Mouse (Mus musculus) lung, adult 2 months (tissue): Measurements from ENCODE around the gene Slc10a4. TPM values are rescaled to one million over a fixed set of nuclear protein-coding genes. Genes with fewer than 3 reads are reported as not detected.

Experiments used
- DNase-seq: peaks from one replicate; pipeline ENCODE4 v3.0.0; 2022
- H3K4me1 ChIP-seq: fragments of 200-500 bp; 2 replicates; pipeline ENCODE4 v1.6.1; 2011; ENCODE audit warnings: low read length; ENCODE audit not compliant: control insufficient read depth, insufficient read depth
- H3K4me3 ChIP-seq: fragments of 200-500 bp; replicated peaks from 2 replicates; pipeline ENCODE3; 2011; ENCODE audit warnings: low read depth, mild to moderate bottlenecking, control low read depth, low read length; ENCODE audit errors: extremely low read depth
- CTCF ChIP-seq: fragments of 200-500 bp; IDR thresholded peaks from 2 replicates; pipeline ENCODE4 v1.5.1; 2011; ENCODE audit warnings: mild to moderate bottlenecking, low read length, control low read depth; ENCODE audit not compliant: insufficient read depth
- POLR2A ChIP-seq: fragments of 200-500 bp; IDR thresholded peaks from 2 replicates; pipeline ENCODE4 v1.6.1; 2011; ENCODE audit warnings: low read depth, mild to moderate bottlenecking, control low read depth, low read length, borderline replicate concordance; ENCODE audit errors: extremely low read depth
- WGBS: fragments of 180-500 bp; shearing (Covaris S2); methylation state at CpG from one replicate; pipeline ENCODE4 v1.1.7; 2018; 5-methylcytosine and 5-hydroxymethylcytosine counted together
- polyA plus RNA-seq: library from polyadenylated mRNA; depleted of rRNA; stranded (reverse); fragments of >200 nt; gene quantifications from 2 replicates; pipeline ENCODE4 v1.2.3, GENCODE M21; 2012; rRNA removed

Slc10a4 gene
- polyA plus RNA-seq, 1 experiment = 0.17 TPM

DNA sequence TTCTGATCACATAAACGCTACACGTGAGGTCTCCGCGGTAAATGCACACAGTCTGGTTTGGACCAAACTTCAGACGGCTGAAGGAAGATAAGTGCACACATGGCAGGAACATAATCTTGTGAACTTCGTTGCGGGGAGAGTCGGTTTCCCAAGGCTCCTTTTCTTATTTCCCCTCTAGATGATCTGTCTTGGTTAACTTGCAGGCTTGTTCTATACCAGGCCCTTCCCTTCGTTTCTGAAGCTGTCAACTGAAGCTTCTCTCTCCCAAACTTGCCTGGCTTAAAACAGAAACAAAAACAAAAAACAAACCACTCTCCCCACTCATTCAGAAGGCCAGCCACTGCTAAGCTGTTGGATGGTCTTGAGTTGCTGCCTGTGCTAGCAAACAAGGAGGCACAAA is 8.1 kb downstream of the Slc10a4 start:
- 65% methylated on average over 9 of the region's 9 CpGs for WGBS
- no peak for DNase-seq
- Histone ChIP-seq H3K4me1 (peaks cover 6% of the 10 kb centered on the region), H3K4me3 (no peak overlapping the region)
- TF ChIP-seq POLR2A (no peak), CTCF (no peak)

DNA sequence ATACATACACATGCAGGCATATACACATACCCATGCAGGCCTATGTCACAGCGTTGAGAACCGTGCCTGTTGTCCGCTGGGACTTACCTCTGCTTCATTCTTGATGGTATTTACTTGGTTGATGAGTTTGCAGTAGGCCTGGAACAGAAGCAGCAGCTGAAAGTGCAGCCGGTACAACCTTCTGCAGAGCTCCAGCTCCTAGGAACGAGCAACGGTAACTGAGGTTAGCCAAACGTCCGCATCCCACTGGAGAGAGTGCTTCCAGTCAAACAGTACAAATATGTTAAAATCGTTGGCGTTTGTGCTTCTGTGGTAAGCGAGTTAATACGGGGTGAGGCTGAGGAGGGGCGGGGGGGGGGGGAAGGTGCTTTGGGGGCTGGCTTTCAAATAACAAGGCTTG is 17.1 kb downstream of the Slc10a4 start:
- H3K4me3 ChIP-seq = no peak overlapping the region
- TF ChIP-seq CTCF (no peak), POLR2A (no peak)
- DNase-seq = no peak
- 92% methylated on average over 13 of the region's 13 CpGs for WGBS
- H3K4me1 ChIP-seq = no peaks in the 10 kb centered on the region

DNA sequence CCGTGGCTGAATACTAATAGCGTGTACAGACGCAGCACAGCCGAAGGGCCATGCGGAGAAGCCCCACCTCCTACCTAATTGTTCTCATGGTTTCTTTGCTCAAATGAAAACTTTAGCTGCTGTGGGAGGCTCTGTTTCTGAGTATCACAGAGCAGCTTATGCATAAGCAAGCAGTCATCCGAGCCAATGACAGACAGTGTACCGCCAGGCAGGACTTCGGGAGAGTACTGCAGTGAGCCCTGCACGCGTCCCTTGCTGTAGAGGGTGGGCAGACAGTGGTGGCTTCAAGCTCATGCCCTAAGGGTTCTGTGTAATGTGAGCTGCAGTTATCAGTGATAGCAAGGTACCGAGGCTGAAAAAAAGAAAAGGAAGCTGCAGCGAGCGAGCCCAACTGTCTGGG is 22.0 kb downstream of the Slc10a4 start:
- no peaks in the 10 kb centered on the region for H3K4me1 ChIP-seq
- WGBS = 78% methylated on average over 13 of the region's 13 CpGs

DNA sequence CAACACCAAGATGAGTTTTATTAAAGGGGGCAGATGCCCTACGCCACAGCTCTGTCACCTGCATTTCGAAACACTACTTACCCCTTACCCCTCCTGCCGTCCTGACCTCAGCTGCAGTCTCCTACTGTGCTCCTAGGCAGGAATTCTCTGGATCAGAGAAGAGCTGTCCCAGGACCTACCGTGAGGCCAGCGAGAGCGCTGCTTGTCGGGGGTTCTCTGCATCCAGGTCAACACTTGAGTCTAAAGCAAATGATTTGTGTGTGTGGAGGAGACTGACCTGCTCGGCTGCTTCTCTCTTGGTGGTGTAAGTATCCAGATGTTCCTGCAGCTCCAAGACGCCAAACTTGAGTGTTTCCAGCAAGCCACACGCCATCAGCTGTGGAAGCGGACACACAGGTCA is 25.8 kb downstream of the Slc10a4 start:
- Histone ChIP-seq H3K4me1 (no peaks in the 10 kb centered on the region), H3K4me3 (no peak overlapping the region)
- WGBS = 82% methylated on average over 11 of the region's 11 CpGs
- DNase-seq = no peak
- no peak for TF ChIP-seq CTCF
- TF ChIP-seq POLR2A = no peak

More for the DNA sequence above, 22.0 kb downstream of the Slc10a4 start:
- H3K4me3 ChIP-seq = no peak overlapping the region
- TF ChIP-seq POLR2A (no peak), CTCF (no peak)
- no peak for DNase-seq

DNA sequence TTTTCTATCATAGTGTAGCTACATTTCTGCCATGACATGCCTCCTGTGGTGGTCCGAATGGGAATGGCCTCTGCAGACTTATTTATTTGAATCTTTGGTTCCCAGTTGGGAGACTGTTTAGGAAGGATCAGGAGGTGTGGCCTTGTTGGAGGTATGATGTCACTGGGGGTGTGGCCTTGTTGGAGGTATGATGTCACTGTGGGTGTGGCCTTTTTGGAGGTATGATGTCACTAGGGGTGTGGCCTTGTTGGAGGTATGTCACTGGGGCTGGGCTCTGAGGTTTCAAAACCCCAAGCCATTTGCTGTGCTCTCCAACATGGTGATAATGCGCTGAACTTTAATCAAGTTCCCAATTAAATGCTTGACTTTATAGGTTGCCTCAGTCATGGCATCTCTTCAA is 37.4 kb downstream of the Slc10a4 start:
- DNase-seq = no peak
- 96% methylated on average over 2 of the region's 2 CpGs for WGBS
- Histone ChIP-seq H3K4me1 (no peaks in the 10 kb centered on the region), H3K4me3 (no peak overlapping the region)
- no peak for TF ChIP-seq CTCF
- TF ChIP-seq POLR2A = no peak

DNA sequence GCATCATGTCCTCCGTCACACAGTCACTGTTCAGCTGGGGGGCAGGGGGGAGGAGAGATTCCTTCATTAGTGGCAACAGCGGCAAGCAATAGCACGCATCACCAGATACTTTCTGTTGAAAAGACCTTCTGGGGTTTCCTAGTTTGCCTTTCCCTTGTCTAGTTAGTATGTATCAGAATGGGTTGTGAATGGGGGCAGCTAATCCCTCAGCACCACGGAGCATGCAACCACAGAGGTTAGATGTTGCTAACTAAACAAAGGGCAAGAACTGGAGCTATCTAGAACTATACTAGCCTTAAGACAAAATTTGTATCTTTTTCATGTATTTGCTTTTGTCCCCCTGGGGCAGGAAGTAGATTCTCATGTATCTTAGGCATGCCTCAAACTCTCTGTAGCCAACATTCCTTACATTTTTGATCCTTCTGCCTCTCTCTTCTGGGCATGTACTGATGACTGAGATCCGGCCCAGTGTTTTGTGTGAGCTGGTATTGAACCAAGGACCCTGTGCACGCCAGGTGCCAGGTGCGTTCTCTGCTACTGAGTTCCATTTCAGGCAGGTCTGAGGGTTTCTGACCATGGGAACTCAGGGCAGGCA is 41.1 kb downstream of the Slc10a4 start:
- TF ChIP-seq POLR2A (no peak), CTCF (no peak)
- Histone ChIP-seq H3K4me1 (no peaks in the 10 kb centered on the region), H3K4me3 (no peak overlapping the region)
- no peak for DNase-seq
- 77% methylated on average over 7 of the region's 7 CpGs for WGBS

DNA sequence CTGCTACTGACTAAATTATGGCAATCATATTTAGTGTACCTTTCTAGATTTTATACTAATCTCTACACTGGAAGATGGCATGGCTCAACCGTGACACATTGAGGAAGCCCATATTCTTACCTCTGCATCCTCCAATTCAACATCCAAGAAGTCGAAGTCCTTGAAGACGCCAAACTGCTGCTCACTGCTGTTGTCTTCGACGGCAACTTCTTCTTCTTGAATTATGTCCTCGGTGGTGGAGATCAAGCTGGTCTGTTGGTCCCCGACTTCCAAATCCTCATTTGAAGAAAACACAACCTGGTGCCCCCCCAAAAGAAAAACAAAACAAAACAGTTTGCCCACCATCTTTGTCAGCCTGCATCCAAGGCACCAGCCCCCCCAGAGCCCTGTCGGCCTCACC is 47.2 kb downstream of the Slc10a4 start:
- TF ChIP-seq POLR2A = no peak
- no peak for TF ChIP-seq CTCF
- no peak for DNase-seq
- no peaks in the 10 kb centered on the region for H3K4me1 ChIP-seq
- H3K4me3 ChIP-seq = no peak overlapping the region
- WGBS = 93% methylated on average over 8 of the region's 8 CpGs

DNA sequence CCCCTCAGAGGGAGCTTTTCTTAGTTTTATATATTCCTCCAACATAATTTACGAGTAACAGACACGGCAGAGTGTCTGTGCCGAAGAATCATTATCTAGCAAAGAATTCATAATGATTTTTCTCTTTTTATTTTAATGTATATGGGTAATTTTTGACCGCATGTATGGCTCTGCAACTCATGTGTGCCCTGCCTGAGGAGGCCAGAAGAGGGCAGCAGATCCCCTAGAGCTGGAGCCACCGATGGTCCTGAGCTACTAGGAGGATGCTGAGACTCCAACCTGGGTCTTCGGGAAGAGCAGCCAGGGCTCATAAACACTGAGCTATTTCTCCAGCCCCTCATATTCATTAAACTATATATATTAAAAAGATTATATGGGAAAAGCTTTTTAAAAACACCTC is 49.8 kb downstream of the Slc10a4 start:
- DNase-seq = no peak
- TF ChIP-seq CTCF = peak; percentile 44
- no peak for TF ChIP-seq POLR2A
- WGBS = 89% methylated on average over 6 of the region's 6 CpGs
- Histone ChIP-seq H3K4me1 (no peaks in the 10 kb centered on the region), H3K4me3 (no peak overlapping the region)

DNA sequence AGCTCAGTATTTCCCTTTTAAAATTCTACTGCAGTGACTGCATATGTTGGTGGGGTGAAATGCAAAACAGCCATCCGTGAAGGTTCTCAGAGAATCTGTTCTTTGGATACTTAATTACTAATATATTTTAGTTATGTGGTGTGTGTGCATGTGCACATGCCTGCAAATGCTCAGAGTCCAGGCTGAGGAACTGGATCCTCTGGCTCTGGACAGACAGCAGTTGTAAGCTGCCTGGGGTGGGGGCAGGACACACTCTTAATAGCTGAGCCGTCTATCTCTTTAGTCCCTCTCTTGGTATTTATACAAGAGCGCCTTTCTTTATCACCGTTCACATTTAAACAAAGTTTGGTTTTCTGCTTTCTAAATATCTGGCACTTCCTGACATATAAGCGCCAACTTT is 50.3 kb downstream of the Slc10a4 start:
- Histone ChIP-seq H3K4me1 (no peaks in the 10 kb centered on the region), H3K4me3 (no peak overlapping the region)
- no peak for DNase-seq
- TF ChIP-seq POLR2A (no peak), CTCF (no peak)
- 82% methylated on average over 5 of the region's 5 CpGs for WGBS

DNA sequence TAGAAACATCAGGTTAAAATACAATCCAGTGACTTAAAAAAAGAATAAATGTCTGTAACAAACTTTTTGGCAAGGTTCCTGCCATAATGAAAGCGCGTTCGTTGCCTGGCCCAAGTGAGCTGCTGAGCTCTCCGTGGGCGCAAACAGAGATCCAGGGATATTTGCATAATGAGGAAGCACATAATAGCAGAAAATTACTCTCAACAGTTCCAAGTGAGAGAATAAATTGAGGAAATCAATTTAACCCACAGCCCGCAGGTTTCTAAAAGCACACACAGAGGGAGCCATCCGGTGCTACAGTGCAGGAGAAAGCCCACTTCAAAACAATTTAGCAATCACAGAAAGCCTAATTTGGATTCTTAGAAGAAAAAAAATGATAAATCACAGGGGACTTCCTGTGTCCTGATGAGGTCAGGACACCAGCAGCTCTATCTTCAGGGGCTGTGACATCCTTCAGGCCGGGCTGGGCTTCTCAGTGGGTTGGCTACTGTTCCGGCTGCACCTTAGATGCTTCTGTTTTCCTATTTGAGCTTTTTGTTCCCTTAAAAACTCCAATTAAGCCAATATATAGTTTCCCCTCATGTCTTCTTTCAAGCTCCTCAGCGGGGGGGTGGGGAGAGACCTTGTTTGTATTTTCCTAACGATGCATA is 54.9 kb downstream of the Slc10a4 start:
- WGBS = 82% methylated on average over 11 of the region's 11 CpGs
- no peak for DNase-seq

More for the DNA sequence above, 54.9 kb downstream of the Slc10a4 start:
- Histone ChIP-seq H3K4me1 (no peaks in the 10 kb centered on the region), H3K4me3 (no peak overlapping the region)
- TF ChIP-seq CTCF (no peak), POLR2A (no peak)

Other genes starting within 250 kb of the Slc10a4 start
- gene Tec, start 138.4 kb upstream of the Slc10a4 start, polyA plus RNA-seq = 3.0 and 4.2 TPM in 2 replicates
- gene Slain2, start 92.6 kb upstream of the Slc10a4 start, polyA plus RNA-seq = 21.9 and 35.1 TPM in 2 replicates
- not detected in 2 replicates for gene Gm10135, start 32.2 kb upstream of the Slc10a4 start, polyA plus RNA-seq
- gene Fryl, start 249.7 kb downstream of the Slc10a4 start, polyA plus RNA-seq = 59.5 and 72.1 TPM in 2 replicates